Mouse (Mus musculus): ENCODE results near the gene Cx3cl1. TPM values are rescaled to one million over a fixed set of nuclear protein-coding genes. Genes with fewer than 3 reads are reported as not detected.

Cx3cl1 gene
- polyA plus RNA-seq, 1 experiment from 2014 or later: 8.8 TPM

- H3K4me1 ChIP-seq (ENCODE audit: control insufficient read depth, insufficient read depth, low read length): peaks cover 19% of the 10 kb centered on the region
- WGBS (ENCODE audit: insufficient replicate concordance): 56% methylated on average over 12 of the region's 12 CpGs
- no peak overlapping the region for H3K4me2 ChIP-seq
- H3K9me3 ChIP-seq (replicated peaks; ENCODE audit: control insufficient read depth, low read length): no peaks in the 10 kb centered on the region
- H3K36me3 ChIP-seq (ENCODE audit: control insufficient read depth, insufficient read depth, low read length): no peaks in the 10 kb centered on the region
- no peak for ATAC-seq (replicated peaks; ENCODE audit: insufficient number of reproducible peaks, low FRiP score, low TSS enrichment)
- H3K27ac ChIP-seq (ENCODE audit: low read depth, low read length): no peak overlapping the region
- no peaks in the 10 kb centered on the region for H3K27me3 ChIP-seq (ENCODE audit: control insufficient read depth, insufficient read depth, low read length)
- no peak overlapping the region for H3K4me3 ChIP-seq (ENCODE audit: low read depth, low read length)
- H3K9ac ChIP-seq (ENCODE audit: low read depth, low read length): no peak overlapping the region
Observed at GRCm38 (mm10) chr8:94785247-94785985, 13.6 kb downstream of the Cx3cl1 start.

GRCm38 (mm10) chr8:94785995-94786595 is 14.3 kb downstream of the Cx3cl1 start:
- Histone ChIP-seq H3K4me2 (no peak overlapping the region), H3K4me1 (ENCODE audit: control insufficient read depth, insufficient read depth, low read length) (peaks cover 16% of the 10 kb centered on the region), H3K36me3 (ENCODE audit: control insufficient read depth, insufficient read depth, low read length) (no peaks in the 10 kb centered on the region), H3K4me3 (ENCODE audit: low read depth, low read length) (no peak overlapping the region), H3K9ac (ENCODE audit: low read depth, low read length) (no peak overlapping the region), H3K27me3 (ENCODE audit: control insufficient read depth, insufficient read depth, low read length) (no peaks in the 10 kb centered on the region), H3K9me3 (replicated peaks; ENCODE audit: control insufficient read depth, low read length) (no peaks in the 10 kb centered on the region), H3K27ac (ENCODE audit: low read depth, low read length) (no peak overlapping the region)
- no peak for ATAC-seq (replicated peaks; ENCODE audit: insufficient number of reproducible peaks, low FRiP score, low TSS enrichment)
- WGBS (ENCODE audit: insufficient replicate concordance): 66% methylated on average over 6 of the region's 6 CpGs

GRCm38 (mm10) chr8:94787524-94788501 is 16.0 kb downstream of the Cx3cl1 start:
- H3K9me3 ChIP-seq (replicated peaks; ENCODE audit: control insufficient read depth, low read length): no peaks in the 10 kb centered on the region
- whole genome bisulfite sequencing (ENCODE audit: insufficient replicate concordance): 60% methylated on average over 15 of the region's 15 CpGs
- H3K27ac ChIP-seq (ENCODE audit: low read depth, low read length): peak overlapping the region; percentile 58
- no peak overlapping the region for H3K4me3 ChIP-seq (ENCODE audit: low read depth, low read length)
- peak; percentile 82 for ATAC-seq (replicated peaks; ENCODE audit: insufficient number of reproducible peaks, low FRiP score, low TSS enrichment)
- no peaks in the 10 kb centered on the region for H3K27me3 ChIP-seq (ENCODE audit: control insufficient read depth, insufficient read depth, low read length)
- H3K36me3 ChIP-seq (ENCODE audit: control insufficient read depth, insufficient read depth, low read length): no peaks in the 10 kb centered on the region
- H3K4me2 ChIP-seq: no peak overlapping the region
- peaks cover 6% of the 10 kb centered on the region; the same call in 1 of the 2 replicates for H3K4me1 ChIP-seq (ENCODE audit: control insufficient read depth, insufficient read depth, low read length)
- H3K9ac ChIP-seq (ENCODE audit: low read depth, low read length): no peak overlapping the region

- Histone ChIP-seq H3K4me1 (ENCODE audit: control insufficient read depth, insufficient read depth, low read length) (no peaks in the 10 kb centered on the region; the same call in 1 of the 2 replicates), H3K27ac (ENCODE audit: low read depth, low read length) (no peak overlapping the region), H3K9ac (ENCODE audit: low read depth, low read length) (no peak overlapping the region), H3K4me3 (ENCODE audit: low read depth, low read length) (no peak overlapping the region), H3K4me2 (no peak overlapping the region), H3K27me3 (ENCODE audit: control insufficient read depth, insufficient read depth, low read length) (no peaks in the 10 kb centered on the region), H3K36me3 (ENCODE audit: control insufficient read depth, insufficient read depth, low read length) (no peaks in the 10 kb centered on the region), H3K9me3 (replicated peaks; ENCODE audit: control insufficient read depth, low read length) (no peaks in the 10 kb centered on the region)
- WGBS (ENCODE audit: insufficient replicate concordance): 75% methylated on average over 10 of the region's 10 CpGs
- no peak for ATAC-seq (replicated peaks; ENCODE audit: insufficient number of reproducible peaks, low FRiP score, low TSS enrichment)
Observed at GRCm38 (mm10) chr8:94789256-94789955, 17.6 kb downstream of the Cx3cl1 start.

- Histone ChIP-seq H3K27ac (ENCODE audit: low read depth, low read length) (no peak overlapping the region), H3K27me3 (ENCODE audit: control insufficient read depth, insufficient read depth, low read length) (no peaks in the 10 kb centered on the region), H3K4me1 (ENCODE audit: control insufficient read depth, insufficient read depth, low read length) (no peaks in the 10 kb centered on the region), H3K4me2 (no peak overlapping the region), H3K9me3 (replicated peaks; ENCODE audit: control insufficient read depth, low read length) (no peaks in the 10 kb centered on the region), H3K4me3 (ENCODE audit: low read depth, low read length) (no peak overlapping the region), H3K9ac (ENCODE audit: low read depth, low read length) (no peak overlapping the region), H3K36me3 (ENCODE audit: control insufficient read depth, insufficient read depth, low read length) (no peaks in the 10 kb centered on the region)
- ATAC-seq (replicated peaks; ENCODE audit: insufficient number of reproducible peaks, low FRiP score, low TSS enrichment): no peak
- WGBS (ENCODE audit: insufficient replicate concordance): 81% methylated on average over 4 of the region's 4 CpGs
Observed at GRCm38 (mm10) chr8:94794368-94794767, 22.6 kb downstream of the Cx3cl1 start.

GRCm38 (mm10) chr8:94794782-94795181 is 23.0 kb downstream of the Cx3cl1 start:
- Histone ChIP-seq H3K4me3 (ENCODE audit: low read depth, low read length) (no peak overlapping the region), H3K4me2 (no peak overlapping the region), H3K27ac (ENCODE audit: low read depth, low read length) (no peak overlapping the region), H3K9ac (ENCODE audit: low read depth, low read length) (no peak overlapping the region), H3K4me1 (ENCODE audit: control insufficient read depth, insufficient read depth, low read length) (no peaks in the 10 kb centered on the region), H3K36me3 (ENCODE audit: control insufficient read depth, insufficient read depth, low read length) (no peaks in the 10 kb centered on the region), H3K27me3 (ENCODE audit: control insufficient read depth, insufficient read depth, low read length) (no peaks in the 10 kb centered on the region), H3K9me3 (replicated peaks; ENCODE audit: control insufficient read depth, low read length) (no peaks in the 10 kb centered on the region)
- ATAC-seq (replicated peaks; ENCODE audit: insufficient number of reproducible peaks, low FRiP score, low TSS enrichment): no peak
- 90% methylated on average over 2 of the region's 2 CpGs for WGBS (ENCODE audit: insufficient replicate concordance)

GRCm38 (mm10) chr8:94800278-94800968 is 28.6 kb downstream of the Cx3cl1 start:
- peaks cover 3% of the 10 kb centered on the region; the same call in 1 of the 2 replicates for H3K27me3 ChIP-seq (ENCODE audit: control insufficient read depth, insufficient read depth, low read length)
- H3K9ac ChIP-seq (ENCODE audit: low read depth, low read length): no peak overlapping the region
- peaks cover 23% of the 10 kb centered on the region for H3K4me1 ChIP-seq (ENCODE audit: control insufficient read depth, insufficient read depth, low read length)
- H3K27ac ChIP-seq (ENCODE audit: low read depth, low read length): no peak overlapping the region
- no peaks in the 10 kb centered on the region for H3K9me3 ChIP-seq (replicated peaks; ENCODE audit: control insufficient read depth, low read length)
- H3K36me3 ChIP-seq (ENCODE audit: control insufficient read depth, insufficient read depth, low read length): no peaks in the 10 kb centered on the region
- WGBS (ENCODE audit: insufficient replicate concordance): 49% methylated on average over 7 of the region's 7 CpGs
- H3K4me3 ChIP-seq (ENCODE audit: low read depth, low read length): no peak overlapping the region
- no peak overlapping the region for H3K4me2 ChIP-seq
- ATAC-seq (replicated peaks; ENCODE audit: insufficient number of reproducible peaks, low FRiP score, low TSS enrichment): no peak
